Mouse (Mus musculus) cerebellum, adult 2 months (tissue): ENCODE results near the gene Reg3g. TPM values are rescaled to one million over a fixed set of nuclear protein-coding genes. Genes with fewer than 3 reads are reported as not detected.

Experiments used
- DNase-seq, 2 experiments: peaks; one replicate each; pipeline ENCODE4 v3.0.0; 2021
- H3K27ac ChIP-seq: fragments of 200-500 bp; 2 replicates; pipeline ENCODE4 v1.5.1; 2012; ENCODE audit warnings: low read length, control low read depth, inconsistent platforms; ENCODE audit not compliant: insufficient read depth
- H3K27me3 ChIP-seq: fragments of 200-500 bp; 2 replicates; pipeline ENCODE4 v1.6.1; 2012; ENCODE audit warnings: inconsistent platforms, mild to moderate bottlenecking, low read length, moderate library complexity; ENCODE audit not compliant: control insufficient read depth, insufficient read depth
- H3K4me1 ChIP-seq: fragments of 200-500 bp; 2 replicates; pipeline ENCODE4 v1.6.1; 2011; ENCODE audit warnings: low read length; ENCODE audit not compliant: control insufficient read depth, insufficient read depth
- H3K4me3 ChIP-seq: fragments of 200-500 bp; replicated peaks from 2 replicates; pipeline ENCODE3; 2011; ENCODE audit warnings: mild to moderate bottlenecking, low read depth, low read length, control low read depth; ENCODE audit not compliant: insufficient read depth
- CTCF ChIP-seq: fragments of 200-500 bp; IDR thresholded peaks from 2 replicates; pipeline ENCODE4 v1.5.1; 2011; ENCODE audit warnings: low read depth, mild to moderate bottlenecking, control low read depth, low read length, moderate library complexity, borderline replicate concordance; ENCODE audit not compliant: insufficient read depth
- POLR2A ChIP-seq: fragments of 200-500 bp; IDR thresholded peaks from 2 replicates; pipeline ENCODE4 v1.6.1; 2011; ENCODE audit warnings: low read length, control low read depth, borderline replicate concordance; ENCODE audit not compliant: insufficient read depth
- WGBS: fragments of 180-500 bp; shearing (Covaris S2); methylation state at CpG from one replicate; pipeline ENCODE4 v1.1.7; 2018; 5-methylcytosine and 5-hydroxymethylcytosine counted together
- polyA plus RNA-seq: library from polyadenylated mRNA; depleted of rRNA; stranded (reverse); fragments of >200 nt; gene quantifications from 2 replicates; pipeline ENCODE4 v1.2.3, GENCODE M21; 2012; rRNA removed

The Reg3g gene
- 0.20 and 0.25 TPM in 2 replicates for polyA plus RNA-seq

DNA sequence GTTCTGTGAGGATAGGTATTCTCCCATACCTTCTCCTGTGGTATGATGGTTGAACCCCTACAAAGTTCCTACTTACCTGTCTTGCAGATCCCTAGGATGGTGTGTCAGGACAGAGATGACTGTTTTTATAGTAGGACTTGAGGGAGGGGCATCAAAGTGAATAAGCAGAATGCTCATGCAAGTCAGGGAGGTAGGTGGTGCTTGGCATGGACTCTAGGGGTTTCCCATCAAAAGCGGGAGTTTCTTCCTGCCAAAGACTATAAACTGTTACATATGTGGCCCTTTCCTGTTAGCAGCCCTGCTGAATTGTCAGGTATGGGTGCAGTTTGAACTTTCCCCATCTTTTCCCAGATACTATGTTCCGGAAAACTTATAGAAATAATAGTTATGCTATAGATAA, at the start of gene Reg3g:
TSS of gene Reg3g (minus strand) at position 101 of the 400 bp plus-strand sequence.
- Histone ChIP-seq H3K27ac (no peak within 1 kb of the TSS), H3K4me1 (no peaks in the 10 kb centered on the region), H3K4me3 (no peak within 1 kb of the TSS), H3K27me3 (no peaks in the 10 kb centered on the region)
- DNase-seq: no peak
- TF ChIP-seq POLR2A: no peak
- 87% methylated on average over 2 of the region's 2 CpGs for WGBS

DNA sequence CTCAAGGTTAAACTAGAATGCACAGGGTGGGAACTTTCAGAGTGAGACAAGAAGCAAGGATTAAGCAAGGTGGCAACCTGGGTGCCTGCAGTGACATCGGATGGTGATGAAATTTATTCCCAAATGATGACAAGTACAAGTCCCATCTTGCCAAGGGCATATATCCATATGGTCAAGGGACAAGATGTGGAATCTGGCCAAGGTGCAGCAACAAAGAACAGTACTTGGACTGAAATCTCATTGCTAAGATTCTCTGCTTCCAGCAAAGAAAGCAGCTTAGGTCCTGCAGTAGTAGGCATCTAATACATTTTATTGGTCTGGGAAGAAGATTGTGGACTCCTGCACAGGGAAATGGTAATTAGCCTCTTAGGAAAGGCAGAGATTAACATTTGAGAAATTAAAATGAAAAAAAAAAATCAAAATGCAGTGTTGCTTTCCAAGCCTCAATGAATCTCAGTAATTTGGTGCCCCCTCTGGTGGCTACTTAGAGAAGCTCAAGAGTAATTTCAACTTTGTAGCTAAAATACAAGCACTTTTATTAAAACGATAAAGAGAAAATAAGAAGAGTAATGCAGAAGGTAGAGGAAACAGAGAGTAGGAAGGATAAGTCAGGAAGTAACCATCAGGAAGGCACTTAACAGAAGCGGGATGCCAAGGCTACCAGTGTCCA, 47.2 kb upstream of the Reg3g start:
- peak; percentile 16 to 60 for DNase-seq
- Histone ChIP-seq H3K4me1 (no peaks in the 10 kb centered on the region), H3K27ac (no peak overlapping the region), H3K27me3 (no peaks in the 10 kb centered on the region), H3K4me3 (no peak overlapping the region)
- 30% methylated on average over 3 of the region's 3 CpGs for WGBS
- TF ChIP-seq POLR2A: no peak
- TF ChIP-seq CTCF: no peak

DNA sequence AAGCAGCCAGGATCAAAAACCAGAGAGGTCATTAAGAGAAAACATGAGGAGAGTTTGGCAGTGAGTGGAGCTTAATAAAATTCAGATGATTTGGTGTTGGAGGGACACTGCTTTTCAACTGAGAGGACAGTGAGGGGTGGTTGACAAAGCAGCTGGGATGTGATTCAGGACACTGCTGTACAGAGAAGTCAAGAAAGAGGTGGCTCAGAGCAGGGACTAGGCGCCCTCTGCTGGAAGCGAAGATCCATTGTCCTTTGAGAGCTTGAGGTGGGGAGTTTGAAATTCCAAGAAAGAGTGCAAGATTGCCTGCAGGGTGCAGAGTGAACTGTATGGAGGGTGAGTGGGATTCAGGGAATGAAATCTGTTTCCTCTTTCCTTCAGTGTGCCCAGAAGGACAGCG, 44.2 kb upstream of the Reg3g start:
- Histone ChIP-seq H3K27ac (no peak overlapping the region), H3K4me1 (no peaks in the 10 kb centered on the region), H3K4me3 (no peak overlapping the region), H3K27me3 (no peaks in the 10 kb centered on the region)
- 10% methylated on average over 3 of the region's 3 CpGs for WGBS
- TF ChIP-seq POLR2A (no peak), CTCF (peak; percentile 77)
- DNase-seq: peak; percentile 27 to 40

DNA sequence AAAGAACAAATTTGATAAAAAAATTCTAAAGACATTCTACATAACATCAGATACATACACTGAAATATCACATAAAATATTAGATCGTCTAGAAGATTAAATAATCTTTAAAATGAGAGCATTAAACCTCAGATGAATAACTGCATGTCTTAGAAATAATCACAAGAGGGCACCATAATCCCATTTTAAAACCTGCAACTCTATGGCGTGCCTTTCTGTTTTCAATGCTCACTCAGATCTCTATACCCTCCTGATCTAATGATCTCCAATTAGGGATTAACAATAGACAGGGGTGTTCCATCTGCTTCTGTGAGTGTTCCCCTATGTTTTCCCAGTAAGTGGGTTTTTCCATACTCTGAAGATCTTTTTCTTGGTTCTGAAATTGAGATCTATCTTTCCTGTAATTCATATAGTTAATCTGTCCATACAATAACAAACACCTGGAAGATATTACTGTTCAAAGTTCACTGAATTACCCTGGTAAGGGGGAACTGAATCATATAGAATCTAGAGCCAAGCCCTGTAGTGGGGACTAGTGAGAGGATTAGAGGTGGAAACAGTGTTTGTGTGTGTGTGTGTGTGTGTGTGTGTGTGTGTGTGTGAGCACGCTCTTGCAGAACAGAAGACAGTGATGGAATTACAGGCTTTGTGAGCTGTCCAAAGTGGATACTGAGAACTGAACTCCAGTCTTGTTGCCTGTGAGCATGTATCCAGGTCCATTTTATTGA, 41.7 kb upstream of the Reg3g start:
- 70% methylated on average over 3 of the region's 3 CpGs for WGBS
- H3K27me3 ChIP-seq: no peaks in the 10 kb centered on the region
- TF ChIP-seq CTCF: no peak
- no peak for TF ChIP-seq POLR2A
- no peak overlapping the region for H3K27ac ChIP-seq
- DNase-seq: no peak
- no peak overlapping the region for H3K4me3 ChIP-seq
- H3K4me1 ChIP-seq: no peaks in the 10 kb centered on the region

DNA sequence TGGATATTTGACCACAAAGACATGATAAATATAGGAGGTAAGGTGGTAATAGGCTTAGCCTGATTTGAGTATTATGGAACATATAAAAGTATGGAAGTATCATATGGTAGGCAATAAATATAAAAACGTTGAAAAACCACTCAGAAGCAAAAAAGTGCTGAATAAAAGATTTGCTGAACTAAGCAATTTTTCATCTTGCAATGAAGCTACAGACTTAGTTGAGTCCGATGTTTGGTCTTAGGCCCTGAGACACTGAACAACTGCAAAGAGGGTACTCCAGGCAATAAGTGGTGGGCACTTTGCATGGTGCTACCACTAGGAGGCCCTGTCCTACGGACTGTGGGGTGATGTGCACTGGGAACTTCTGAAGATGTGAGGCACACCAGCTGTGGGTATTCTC, 37.1 kb upstream of the Reg3g start:
- WGBS: 61% methylated on average over 3 of the region's 3 CpGs
- Histone ChIP-seq H3K27ac (no peak overlapping the region), H3K4me3 (no peak overlapping the region), H3K4me1 (no peaks in the 10 kb centered on the region), H3K27me3 (no peaks in the 10 kb centered on the region)
- TF ChIP-seq POLR2A: no peak
- TF ChIP-seq CTCF: no peak
- no peak for DNase-seq

DNA sequence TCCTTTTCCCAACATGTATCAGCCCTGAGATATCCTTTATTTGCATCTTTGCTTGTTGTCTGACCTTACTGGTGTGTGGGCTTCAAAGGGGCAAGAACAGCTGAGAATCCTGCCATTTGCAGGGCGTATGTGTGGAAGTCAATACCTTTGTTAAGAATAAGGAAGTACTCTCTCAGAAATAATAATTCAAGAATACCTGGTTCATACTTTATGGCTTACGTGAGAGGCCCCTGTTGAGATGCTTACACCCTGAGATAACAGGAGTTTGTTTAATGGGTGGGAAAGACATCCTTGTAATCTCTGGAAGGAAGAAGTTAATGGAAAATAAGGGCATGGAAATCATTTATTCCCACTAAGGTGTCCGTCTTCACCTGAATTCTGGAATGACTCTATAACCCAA, 26.0 kb upstream of the Reg3g start:
- WGBS: 93% methylated on average over 3 of the region's 3 CpGs
- H3K4me1 ChIP-seq: no peaks in the 10 kb centered on the region
- TF ChIP-seq POLR2A: no peak
- TF ChIP-seq CTCF: no peak
- no peak overlapping the region for H3K27ac ChIP-seq
- no peaks in the 10 kb centered on the region for H3K27me3 ChIP-seq
- no peak for DNase-seq
- H3K4me3 ChIP-seq: no peak overlapping the region

DNA sequence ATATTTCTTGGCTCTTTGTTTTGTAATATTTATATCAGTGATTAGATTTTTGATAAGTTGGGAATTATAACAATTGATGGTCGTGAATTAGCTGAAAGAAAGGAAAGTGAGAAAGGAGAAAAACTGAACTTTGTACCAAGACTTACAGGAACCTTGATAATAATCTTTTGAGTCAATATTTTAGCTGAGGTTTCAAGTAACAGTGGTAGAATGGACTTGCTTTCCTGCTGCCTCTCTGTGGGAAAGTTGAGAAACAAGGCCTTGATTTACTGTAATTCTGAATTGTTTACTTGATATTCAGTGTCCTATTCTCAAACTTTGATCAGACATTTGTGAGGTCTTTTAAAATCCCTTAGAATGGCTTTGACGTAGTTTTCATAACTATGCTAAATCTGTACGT, 615 bp upstream of the Reg3g start:
- WGBS: 81% methylated on average over 3 of the region's 3 CpGs
- Histone ChIP-seq H3K4me3 (no peak overlapping the region), H3K27ac (no peak overlapping the region), H3K4me1 (no peaks in the 10 kb centered on the region), H3K27me3 (no peaks in the 10 kb centered on the region)
- no peak for DNase-seq
- no peak for TF ChIP-seq POLR2A

DNA sequence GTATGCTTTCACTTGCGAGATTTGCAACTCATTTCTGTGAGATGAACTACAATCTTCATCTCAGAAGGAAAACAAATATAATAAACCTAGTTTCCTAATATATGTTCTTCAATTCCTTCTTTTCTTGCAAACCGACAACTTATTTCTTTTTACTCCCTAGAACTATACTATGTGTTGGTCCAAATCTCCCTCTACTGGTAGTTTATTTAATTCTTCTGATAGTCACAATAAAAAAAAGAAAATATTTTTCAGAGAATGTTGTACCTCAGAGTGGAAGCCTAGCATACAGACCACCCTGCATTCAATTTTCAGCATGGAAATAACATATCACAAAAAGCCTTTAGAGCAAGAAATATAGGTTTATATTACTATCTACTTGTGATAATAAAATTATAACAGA, 5.4 kb downstream of the Reg3g start:
- no peak overlapping the region for H3K4me3 ChIP-seq
- TF ChIP-seq CTCF: no peak
- no peak for TF ChIP-seq POLR2A
- no peak overlapping the region for H3K27ac ChIP-seq
- H3K27me3 ChIP-seq: no peaks in the 10 kb centered on the region
- DNase-seq: no peak
- H3K4me1 ChIP-seq: no peaks in the 10 kb centered on the region
- WGBS: 73% methylated on average over 2 of the region's 2 CpGs
